ENCODE assay signal across 17 mouse cellular contexts in the genomic region with DNA sequence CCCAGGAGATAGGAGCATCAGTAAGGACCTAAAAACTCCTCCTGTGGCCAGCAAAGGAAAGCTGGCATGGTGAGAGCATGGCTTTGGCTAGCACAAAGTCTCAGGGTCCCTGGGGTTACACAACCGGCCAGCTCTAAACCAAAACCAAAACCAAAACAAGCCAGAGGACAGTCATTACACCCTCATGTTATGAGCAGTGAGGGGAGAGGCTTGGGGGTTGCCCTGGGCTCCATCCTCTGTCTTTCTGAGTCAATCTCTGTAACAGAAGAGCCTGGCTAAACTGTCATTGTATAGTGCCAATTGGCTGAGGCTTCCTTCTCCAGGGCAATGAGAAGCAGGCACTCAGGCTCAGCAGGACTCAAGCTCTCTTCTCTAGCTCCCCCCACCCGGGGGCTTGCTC. TPM values are rescaled to one million over a fixed set of nuclear protein-coding genes. Genes with fewer than 3 reads are reported as not detected.
A peak's percentile ranks its signal among the peaks of the same experiment; 100 is the strongest.
DNase-seq lines count a peak whose midpoint lies in the region; ATAC-seq and TF ChIP-seq lines count a peak whose summit lies in the region.
"Had no signal": no experiment of that assay in that cellular context is flagged by ENCODE, and none has a peak within 500 bp of the region (broad histone marks: within the 10 kb centered on the region; RNA-seq: fewer than 3 reads in every experiment).

No protein-coding gene starts in this region.

- no peaks in the 10 kb centered on the region for H3K27me3 ChIP-seq in hindbrain, postnatal 0 days (ENCODE audit: insufficient read depth, low read length)
- no peaks in the 10 kb centered on the region for H3K27me3 ChIP-seq in hindbrain, embryonic 12.5 days
- H3K27me3 ChIP-seq: embryonic facial prominence, embryonic 12.5 days; liver, embryonic 13.5 days had no signal

- no peak overlapping the region for H3K27ac ChIP-seq in hindbrain, postnatal 0 days
- H3K27ac ChIP-seq in hindbrain, embryonic 12.5 days: no peak overlapping the region
- H3K27ac ChIP-seq: embryonic facial prominence, embryonic 12.5 days; heart, embryonic 10.5 days; kidney, postnatal 0 days; liver, embryonic 13.5 days; midbrain, embryonic 13.5 days had no signal

- H3K9me3 ChIP-seq in hindbrain, postnatal 0 days (ENCODE audit: low read length): no peaks in the 10 kb centered on the region
- no peaks in the 10 kb centered on the region for H3K9me3 ChIP-seq in hindbrain, embryonic 12.5 days (replicated peaks)
- H3K9me3 ChIP-seq: embryonic facial prominence, embryonic 12.5 days; heart, embryonic 10.5 days; liver, embryonic 13.5 days; midbrain, embryonic 13.5 days had no signal

- TF ChIP-seq CTCF in hindbrain, postnatal 0 days (IDR thresholded peaks at IDR 0.05; ENCODE audit: low read depth): no peak

- H3K4me3 ChIP-seq in hindbrain, postnatal 0 days (ENCODE audit: low read length): no peak overlapping the region
- no peak overlapping the region for H3K4me3 ChIP-seq in hindbrain, embryonic 12.5 days
- H3K4me3 ChIP-seq: embryonic facial prominence, embryonic 12.5 days; heart, embryonic 10.5 days; liver, embryonic 13.5 days; midbrain, embryonic 13.5 days had no signal

- WGBS in hindbrain, postnatal 0 days: 52% methylated on average over 2 of the region's 2 CpGs
- WGBS in hindbrain, embryonic 12.5 days: 63% methylated on average over 2 of the region's 2 CpGs

- ATAC-seq in hindbrain, postnatal 0 days: peak; percentile 61; the same call in 1 of the 2 replicates
- no peak for ATAC-seq in hindbrain, embryonic 12.5 days (ENCODE audit: low FRiP score)
- peak; percentile 23; the same call in 1 of the 2 replicates for ATAC-seq in megakaryocyte, adult 5-6 weeks (ENCODE audit: poor library complexity, severe bottlenecking)
- ATAC-seq: intestine, embryonic 16.5 days; midbrain, embryonic 13.5 days had no signal

- DNase-seq in adrenal gland, postnatal 14 days: peak; percentile 39
- no peak for DNase-seq in adrenal gland, adult 8-10 months
- DNase-seq in hindbrain, postnatal 0 days (ENCODE audit: low spot score): peak; percentile 44
- DNase-seq in Muller cell, postnatal 12 days (ENCODE audit: inconsistent ontology term): peak; percentile 38
- DNase-seq in lung, postnatal 10 days: no peak
- no peak for DNase-seq in cerebellum, adult 11 months
- DNase-seq: adrenal gland, postnatal 25 days; heart, postnatal 14 days; liver, embryonic 13.5 days; lung, postnatal 36 days had no signal

- H3K4me2 ChIP-seq in hindbrain, postnatal 0 days (ENCODE audit: low read depth, low read length): no peak overlapping the region
- no peak overlapping the region for H3K4me2 ChIP-seq in hindbrain, embryonic 12.5 days (replicated peaks)
- H3K4me2 ChIP-seq: embryonic facial prominence, embryonic 12.5 days; liver, embryonic 13.5 days; midbrain, embryonic 13.5 days had no signal

- H3K4me1 ChIP-seq in hindbrain, postnatal 0 days (ENCODE audit: insufficient read depth, low read length): no peaks in the 10 kb centered on the region
- no peaks in the 10 kb centered on the region for H3K4me1 ChIP-seq in hindbrain, embryonic 12.5 days
- H3K4me1 ChIP-seq: embryonic facial prominence, embryonic 12.5 days; midbrain, embryonic 13.5 days had no signal

- no peak overlapping the region for H3K9ac ChIP-seq in hindbrain, postnatal 0 days (replicated peaks; ENCODE audit: low read length)
- H3K9ac ChIP-seq in hindbrain, embryonic 12.5 days: no peak overlapping the region
- H3K9ac ChIP-seq: embryonic facial prominence, embryonic 12.5 days; liver, embryonic 13.5 days; midbrain, embryonic 13.5 days had no signal

- no peaks in the 10 kb centered on the region for H3K36me3 ChIP-seq in hindbrain, postnatal 0 days (ENCODE audit: insufficient read depth, low read length)
- H3K36me3 ChIP-seq in hindbrain, embryonic 12.5 days: no peaks in the 10 kb centered on the region
- H3K36me3 ChIP-seq: embryonic facial prominence, embryonic 12.5 days; heart, embryonic 10.5 days; liver, embryonic 13.5 days; midbrain, embryonic 13.5 days had no signal

RNA-seq across cellular contexts. Expression of a gene that starts 46.6 kb away (rescaled TPM):
- 359 and 395 TPM in 2 replicates for total RNA-seq in adrenal gland, postnatal 14 days (2021)
- total RNA-seq in adrenal gland, adult 8-10 months (2022): 100 to 1,000 TPM; 302 to 463 (median 440) TPM
- total RNA-seq in hindbrain, postnatal 0 days (2014; rRNA removed): 202 and 242 TPM in 2 replicates
- polyA plus RNA-seq in hindbrain, postnatal 0 days (2015; fragmentation: Nextera tagmentation; extraction: Ambion mirVana): 518 and 585 TPM in 2 replicates
- polyA plus RNA-seq in hindbrain, embryonic 12.5 days (2016; fragmentation: Nextera tagmentation; extraction: Ambion mirVana): 321 and 332 TPM in 2 replicates
- total RNA-seq in megakaryocyte, adult 5-6 weeks (2015): 188 and 198 TPM in 2 replicates
- total RNA-seq in megakaryocyte, adult 5-6 weeks (2017): 96.7 and 108 TPM in 2 replicates

Comparison
In these comparisons a context has a peak if more than half of its experiments do, and no peak if none do; other contexts are left out.
1. DNase-seq: peak in adrenal gland, postnatal 14 days (single experiment), hindbrain, postnatal 0 days (single experiment) and Muller cell, postnatal 12 days (single experiment); none in adrenal gland, adult 8-10 months (single experiment), lung, postnatal 10 days (single experiment) and cerebellum, adult 11 months (single experiment).